Mouse (Mus musculus): ENCODE data around the gene Exosc8.

GRCm38 (mm10) chr3:54760321-54761115 is 25.3 kb upstream of the Exosc8 start:
- TF ChIP-seq CTCF (IDR thresholded peaks at IDR 0.05) (no peak), POLR2A (IDR thresholded peaks at IDR 0.05; ENCODE audit: insufficient read depth, low read depth, low read length) (no peak)

All from heart, adult 2 months (tissue).